Mouse (Mus musculus) retina, postnatal 1 day (tissue): ENCODE measurements around the gene Hbb-y.
"Not testable (repeated sequence)": the region's sequence is repeated elsewhere in the genome, so short reads cannot be mapped to it uniquely, and the experiment has no call there.

Experiments
- DNase-seq: peaks from one replicate; pipeline ENCODE4 v3.0.0-alpha.2; 2012

The Hbb-y gene

DNA sequence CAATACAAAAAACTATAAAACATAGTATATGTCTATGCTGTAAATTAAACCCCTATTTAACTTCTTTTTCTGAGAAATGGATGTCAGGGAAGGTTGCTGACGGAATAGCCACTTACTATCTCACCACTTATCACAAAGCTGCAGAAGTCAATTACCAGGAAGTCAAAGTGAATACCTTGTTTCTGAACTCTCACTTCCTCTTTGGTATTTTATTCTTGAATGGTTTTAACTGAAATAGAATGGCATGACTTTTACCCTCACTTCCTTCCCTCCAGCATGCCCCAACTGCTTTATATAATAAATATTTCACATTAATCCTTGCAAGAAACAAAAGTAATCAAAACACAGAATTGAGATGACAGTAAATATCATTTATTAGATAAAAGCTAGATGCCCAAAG lies 40.8 kb downstream of the Hbb-y start:
- no peak for DNase-seq

DNA sequence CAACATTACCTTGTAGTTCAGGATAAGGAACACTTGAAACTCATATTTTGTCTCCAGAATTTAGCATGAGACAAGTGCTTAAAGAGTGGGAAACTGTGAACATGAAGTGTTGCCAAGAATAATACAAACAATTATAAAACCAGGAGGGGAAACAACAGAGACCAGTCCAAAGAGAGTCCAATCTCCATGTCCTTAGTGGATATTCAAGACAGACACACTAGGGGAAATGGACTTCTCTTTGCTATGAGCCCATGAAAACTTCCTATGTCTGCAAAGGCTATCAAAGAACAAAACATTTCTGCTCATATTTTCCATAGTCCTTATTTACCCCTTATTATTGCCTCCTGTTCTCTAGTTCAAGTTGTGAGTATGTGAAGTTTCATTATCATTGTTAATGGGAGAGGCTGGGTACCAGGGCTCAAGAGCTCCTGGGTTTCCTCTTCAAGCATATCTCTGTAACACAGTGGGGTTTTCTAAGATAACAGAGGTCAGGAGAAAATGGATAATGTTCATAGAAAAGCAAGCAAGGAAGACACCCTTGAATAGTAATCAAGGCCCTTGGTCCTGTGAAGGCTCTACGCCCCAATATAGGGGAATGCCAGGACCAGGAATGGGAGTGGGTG lies 41.7 kb downstream of the Hbb-y start:
- no peak for DNase-seq

DNA sequence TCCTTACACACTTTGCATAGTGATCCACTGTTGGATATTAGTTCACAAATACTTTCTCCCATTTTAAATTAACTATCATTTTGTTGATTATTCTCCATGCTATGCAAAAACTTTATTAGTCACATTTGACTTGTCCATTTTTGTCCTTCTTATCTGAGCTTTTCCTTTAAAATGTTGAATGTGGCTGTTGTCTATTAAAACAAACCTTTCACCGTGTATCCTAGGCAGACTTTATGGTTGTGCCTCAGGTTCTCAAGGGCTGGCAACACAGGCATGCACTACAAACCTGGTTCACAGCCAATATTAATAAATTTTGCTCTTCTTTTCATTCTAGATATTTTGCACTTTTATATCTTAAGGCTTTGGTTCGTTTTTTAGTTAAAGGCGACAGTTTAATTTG lies 42.3 kb downstream of the Hbb-y start:
- no peak for DNase-seq

DNA sequence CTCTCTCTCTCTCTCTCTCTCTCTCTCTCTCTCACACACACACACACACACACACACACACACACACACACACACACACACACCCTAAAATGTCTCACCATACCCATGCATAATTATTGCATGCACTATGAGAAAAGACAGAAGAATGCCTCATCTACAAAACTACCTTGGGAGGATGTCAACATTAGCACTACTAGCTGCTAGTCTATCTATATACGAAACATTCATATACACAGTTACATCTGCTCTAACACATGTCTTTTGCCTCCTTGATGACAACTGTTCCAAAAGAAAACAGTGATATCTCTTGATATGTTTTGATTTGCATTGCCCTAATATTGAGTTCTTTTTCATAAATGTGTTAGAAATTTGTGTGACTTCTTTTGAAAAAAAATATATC lies 42.7 kb downstream of the Hbb-y start:
- no peak for DNase-seq

DNA sequence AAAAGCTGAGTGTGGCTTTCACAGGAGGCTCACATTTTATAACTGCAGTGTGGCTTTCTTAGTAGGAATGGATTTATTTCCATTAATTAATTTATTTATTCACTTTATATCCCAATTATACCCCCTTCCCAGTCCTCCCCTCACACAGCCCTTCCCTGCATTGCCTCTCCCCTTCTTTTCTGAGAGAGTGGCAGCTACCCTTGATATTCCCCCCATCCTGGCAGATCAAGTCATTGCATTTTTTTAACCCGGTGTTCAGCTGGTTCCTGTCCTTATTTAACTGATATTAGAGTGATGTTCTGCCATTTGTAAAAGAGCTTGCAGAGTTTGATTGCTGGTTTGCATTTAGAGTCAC lies 43.2 kb downstream of the Hbb-y start:
- DNase-seq = no peak

DNA sequence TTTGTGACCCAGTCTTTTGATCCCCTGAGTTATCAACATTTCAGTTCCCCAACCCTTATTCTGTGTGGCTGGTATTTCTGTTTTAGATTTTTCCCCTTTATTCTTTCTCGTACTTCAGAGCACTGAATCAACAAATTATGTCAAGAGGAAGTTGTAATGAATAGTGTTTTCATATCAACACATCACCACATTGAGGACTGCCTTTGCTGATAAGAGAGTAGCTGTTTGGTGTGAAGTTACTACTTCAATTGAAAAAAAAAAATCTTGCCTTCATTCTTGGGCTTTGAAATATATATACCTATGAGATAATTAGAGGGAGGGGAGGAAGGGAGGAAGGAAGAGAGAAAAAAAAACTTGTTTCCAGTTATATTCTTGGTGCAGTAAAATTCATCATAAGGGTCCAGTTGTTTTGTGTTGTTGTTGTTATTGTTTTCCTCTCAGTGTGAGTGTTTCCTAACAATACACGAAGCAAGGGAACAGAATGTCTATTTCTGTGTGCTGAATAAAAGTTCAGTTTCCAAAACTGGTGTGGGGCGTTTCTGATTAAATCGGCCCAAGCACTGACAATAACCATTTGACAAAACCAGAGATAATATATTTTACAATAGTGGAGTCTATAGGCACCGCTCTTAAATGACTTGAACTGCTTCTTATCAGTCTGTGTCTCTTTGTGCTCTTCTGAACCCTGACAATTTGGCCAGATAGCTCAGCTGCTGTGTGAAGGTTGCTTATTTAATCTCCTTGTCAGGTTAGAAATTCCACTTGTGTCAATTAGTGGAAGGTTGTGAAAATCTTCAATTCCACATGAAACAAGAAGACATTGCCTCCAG lies 43.8 kb downstream of the Hbb-y start:
- DNase-seq = no peak

DNA sequence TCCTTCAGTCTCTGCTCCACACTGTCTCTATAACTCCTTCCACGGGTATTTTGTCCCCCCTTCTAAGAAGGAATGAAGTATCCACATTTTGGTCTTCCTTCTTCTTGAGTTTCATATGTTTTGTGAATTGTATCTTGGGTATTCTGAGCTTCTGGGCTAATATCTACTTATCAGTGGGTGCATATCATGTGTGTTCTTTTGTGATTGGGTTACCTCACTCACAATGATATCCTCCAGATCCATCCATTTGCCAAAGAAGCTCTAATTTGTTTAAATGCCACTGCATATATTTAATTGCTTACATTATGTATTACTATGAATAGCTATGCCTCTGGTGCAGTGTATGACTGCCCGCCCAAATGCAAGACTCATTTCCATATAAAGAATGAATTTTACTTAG lies 44.9 kb downstream of the Hbb-y start:
- DNase-seq = not testable (repeated sequence)

DNA sequence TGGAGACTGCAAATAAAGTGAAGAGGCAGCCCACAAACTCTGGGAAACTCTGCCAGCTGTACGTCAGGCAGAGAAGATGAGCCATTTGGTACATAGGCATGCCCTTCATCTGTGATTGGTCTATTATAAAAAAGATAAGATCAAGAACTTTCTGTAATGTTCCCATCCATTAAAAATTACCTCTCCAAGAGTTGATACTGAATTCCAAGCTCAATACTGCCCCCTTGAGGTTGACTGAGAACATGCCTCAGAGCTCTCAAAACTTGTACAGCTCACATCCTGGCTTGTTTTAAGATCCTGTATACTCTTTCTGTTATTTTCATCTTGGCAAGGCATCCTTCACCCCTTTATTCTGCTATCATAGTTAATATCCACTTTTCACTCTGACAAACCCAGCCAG lies 46.2 kb downstream of the Hbb-y start:
- DNase-seq = peak; percentile 43
